Mouse (Mus musculus) liver, embryonic 14.5 days (tissue): ENCODE results near the gene Ptprt.

Experiments used
- CTCF ChIP-seq: IDR thresholded peaks from 2 replicates; pipeline ENCODE4 v1.5.1; 2016; ENCODE audit warnings: antibody characterized with exemption, low read depth, control low read depth
- EP300 ChIP-seq: IDR thresholded peaks from 2 replicates; pipeline ENCODE4 v1.6.1; 2016; ENCODE audit warnings: antibody characterized with exemption, low read depth

- TF ChIP-seq CTCF (no peak), EP300 (no peak)
Measured at GRCm38 (mm10) chr2:162571037-162571436, 89.9 kb downstream of the Ptprt start.
